Mouse (Mus musculus): Measurements from ENCODE around the gene Raf1. TPM values are rescaled to one million over a fixed set of nuclear protein-coding genes. Genes with fewer than 3 reads are reported as not detected.
A peak's percentile ranks its signal among the peaks of the same experiment; 100 is the strongest.
"Not testable (repeated sequence)": the region's sequence is repeated elsewhere in the genome, so short reads cannot be mapped to it uniquely, and the experiment has no call there.

Raf1 gene
- polyA plus RNA-seq, 1 experiment from 2014 or later, result 146 TPM

DNA sequence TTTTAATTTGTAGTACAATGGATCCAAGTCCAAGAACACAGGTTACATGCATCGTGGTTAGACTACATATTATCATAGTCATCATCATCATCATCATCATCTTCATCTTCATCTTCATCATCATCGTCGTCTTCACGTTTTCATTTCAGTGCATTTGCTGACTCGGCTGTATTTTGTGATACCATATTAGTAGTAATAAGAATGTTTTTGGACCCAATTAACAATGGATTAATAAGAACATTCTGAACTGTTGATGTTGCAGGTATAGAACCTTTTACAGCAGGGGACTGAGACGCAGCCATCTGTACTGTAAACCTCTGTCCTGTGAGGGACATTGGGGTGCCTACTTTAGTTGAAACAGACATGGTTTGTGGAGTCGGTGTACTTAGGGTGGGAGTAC, 38.2 kb downstream of the Raf1 start:
- not testable (repeated sequence) for ATAC-seq (replicated peaks); H3K4me3 ChIP-seq; H3K4me1 ChIP-seq; H3K9ac ChIP-seq; H3K27ac ChIP-seq; H3K4me2 ChIP-seq; H3K27me3 ChIP-seq (replicated peaks); H3K9me3 ChIP-seq
- peaks cover 31% of the 10 kb centered on the region for H3K36me3 ChIP-seq (replicated peaks)
- WGBS, result 97% methylated on average over 7 of the region's 7 CpGs

GRCm38 (mm10) chr6:115634015-115634414, 42.4 kb downstream of the Raf1 start:
- ATAC-seq (replicated peaks), result no peak
- H3K4me1 ChIP-seq, result no peaks in the 10 kb centered on the region
- no peaks in the 10 kb centered on the region for H3K9me3 ChIP-seq
- no peak overlapping the region for H3K9ac ChIP-seq
- no peaks in the 10 kb centered on the region for H3K27me3 ChIP-seq (replicated peaks)
- peaks cover 54% of the 10 kb centered on the region for H3K36me3 ChIP-seq (replicated peaks)
- no peak overlapping the region for H3K4me3 ChIP-seq
- WGBS, result 98% methylated on average over 2 of the region's 2 CpGs
- no peak overlapping the region for H3K4me2 ChIP-seq
- H3K27ac ChIP-seq, result no peak overlapping the region

DNA sequence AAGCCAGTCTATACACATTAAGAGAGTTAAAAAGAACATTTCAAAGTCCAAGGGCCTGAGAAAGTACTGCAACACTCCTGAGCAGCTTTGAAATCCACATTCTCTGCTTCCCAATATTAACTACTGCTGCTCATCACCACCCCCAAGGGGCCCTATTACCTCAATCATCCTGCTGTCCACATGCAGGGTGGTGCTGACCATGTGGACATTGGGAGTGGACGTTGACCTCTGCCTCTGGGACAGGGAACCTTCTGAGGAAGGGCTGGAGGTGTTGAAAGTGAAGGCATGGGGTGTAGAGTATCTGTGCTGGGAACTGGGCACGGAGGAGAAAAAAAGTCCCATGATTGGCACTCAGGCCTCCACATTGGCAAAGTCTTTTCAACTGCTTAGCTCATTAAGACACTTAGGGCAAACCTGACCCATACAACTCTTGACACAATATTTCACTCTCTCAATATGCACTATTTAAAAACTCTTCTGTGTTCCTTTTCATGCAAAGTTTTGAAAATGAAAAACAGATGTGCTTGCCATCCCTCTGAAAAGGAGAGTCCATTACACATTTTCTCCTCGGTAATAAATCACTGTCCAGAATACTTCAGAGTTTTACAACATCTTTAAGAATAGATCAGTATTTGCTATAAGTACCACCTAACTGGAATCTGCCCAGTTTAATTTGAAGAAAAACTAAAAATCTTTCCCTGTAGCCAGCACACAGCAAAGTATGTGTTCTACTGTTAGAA, 45.2 kb downstream of the Raf1 start:
- Histone ChIP-seq H3K4me2 (no peak overlapping the region), H3K4me3 (no peak overlapping the region), H3K27ac (no peak overlapping the region), H3K36me3 (replicated peaks) (peaks cover 57% of the 10 kb centered on the region), H3K9me3 (no peaks in the 10 kb centered on the region), H3K4me1 (no peaks in the 10 kb centered on the region), H3K27me3 (replicated peaks) (no peaks in the 10 kb centered on the region), H3K9ac (no peak overlapping the region)
- 92% methylated on average over 3 of the region's 3 CpGs for WGBS
- ATAC-seq (replicated peaks), result no peak

- ATAC-seq (replicated peaks), result no peak
- WGBS, result 91% methylated on average over 5 of the region's 5 CpGs
- Histone ChIP-seq H3K27ac (no peak overlapping the region), H3K4me2 (no peak overlapping the region), H3K27me3 (replicated peaks) (no peaks in the 10 kb centered on the region), H3K9me3 (no peaks in the 10 kb centered on the region), H3K36me3 (replicated peaks) (peaks cover 66% of the 10 kb centered on the region), H3K9ac (no peak overlapping the region), H3K4me1 (no peaks in the 10 kb centered on the region), H3K4me3 (no peak overlapping the region)
These were observed 50.3 kb downstream of the Raf1 start for GRCm38 (mm10) chr6:115626121-115626520.

GRCm38 (mm10) chr6:115620942-115621341, 55.5 kb downstream of the Raf1 start:
- Histone ChIP-seq H3K4me2 (no peak overlapping the region), H3K4me1 (no peaks in the 10 kb centered on the region), H3K36me3 (replicated peaks) (peaks cover 89% of the 10 kb centered on the region), H3K9me3 (no peaks in the 10 kb centered on the region), H3K27me3 (replicated peaks) (no peaks in the 10 kb centered on the region), H3K4me3 (no peak overlapping the region), H3K9ac (no peak overlapping the region), H3K27ac (no peak overlapping the region)
- ATAC-seq (replicated peaks), result no peak
- WGBS, result 87% methylated on average over 1 of the region's 1 CpGs

DNA sequence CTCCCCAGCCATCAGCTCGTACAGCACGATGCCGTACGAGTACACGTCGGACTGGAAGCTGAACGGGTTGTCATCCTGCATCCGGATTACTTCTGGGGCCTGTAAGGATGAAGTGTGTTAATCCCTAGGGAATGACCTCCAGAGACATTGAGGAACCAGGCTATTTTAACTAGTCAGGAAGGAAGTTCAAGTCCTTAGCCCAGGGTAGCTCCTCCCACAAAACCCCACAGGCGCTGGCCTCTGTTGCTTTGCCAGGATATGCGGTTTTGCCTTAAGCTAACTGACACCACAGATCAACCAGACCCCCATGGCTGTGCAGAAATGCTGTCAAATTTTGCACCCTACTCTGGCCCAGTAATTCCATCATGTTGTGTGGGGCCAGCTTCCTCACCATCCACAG, 56.6 kb downstream of the Raf1 start:
- Histone ChIP-seq H3K4me2 (no peak overlapping the region), H3K27ac (no peak overlapping the region), H3K9me3 (no peaks in the 10 kb centered on the region), H3K9ac (no peak overlapping the region), H3K36me3 (replicated peaks) (peaks cover 86% of the 10 kb centered on the region), H3K27me3 (replicated peaks) (no peaks in the 10 kb centered on the region), H3K4me3 (no peak overlapping the region), H3K4me1 (no peaks in the 10 kb centered on the region)
- ATAC-seq (replicated peaks), result no peak
- WGBS, result 94% methylated on average over 10 of the region's 10 CpGs

DNA sequence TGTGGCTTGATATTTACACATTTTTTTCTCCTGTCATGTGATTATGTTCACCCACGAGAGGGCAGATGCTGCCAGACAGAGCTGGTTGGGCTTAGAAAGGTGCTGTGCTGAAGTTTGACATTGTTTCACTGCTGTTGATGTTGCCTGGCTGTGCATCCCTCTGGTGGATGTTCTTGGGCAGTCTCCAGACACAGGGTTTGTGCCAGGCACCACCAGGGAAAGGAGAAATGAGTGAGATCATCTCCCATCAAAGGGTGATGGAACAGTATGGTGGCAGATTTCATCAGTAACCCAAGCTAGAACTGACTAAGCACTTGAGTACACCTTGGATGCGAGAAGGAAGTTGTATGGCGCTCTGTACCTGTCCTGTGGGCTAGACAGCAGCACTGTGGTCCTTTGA, 60.5 kb downstream of the Raf1 start:
- no peak for ATAC-seq (replicated peaks)
- Histone ChIP-seq H3K36me3 (replicated peaks) (peaks cover 68% of the 10 kb centered on the region), H3K4me1 (no peaks in the 10 kb centered on the region), H3K4me3 (no peak overlapping the region), H3K27ac (no peak overlapping the region), H3K9me3 (no peaks in the 10 kb centered on the region), H3K4me2 (no peak overlapping the region), H3K9ac (no peak overlapping the region), H3K27me3 (replicated peaks) (no peaks in the 10 kb centered on the region)
- WGBS, result 90% methylated on average over 3 of the region's 3 CpGs

DNA sequence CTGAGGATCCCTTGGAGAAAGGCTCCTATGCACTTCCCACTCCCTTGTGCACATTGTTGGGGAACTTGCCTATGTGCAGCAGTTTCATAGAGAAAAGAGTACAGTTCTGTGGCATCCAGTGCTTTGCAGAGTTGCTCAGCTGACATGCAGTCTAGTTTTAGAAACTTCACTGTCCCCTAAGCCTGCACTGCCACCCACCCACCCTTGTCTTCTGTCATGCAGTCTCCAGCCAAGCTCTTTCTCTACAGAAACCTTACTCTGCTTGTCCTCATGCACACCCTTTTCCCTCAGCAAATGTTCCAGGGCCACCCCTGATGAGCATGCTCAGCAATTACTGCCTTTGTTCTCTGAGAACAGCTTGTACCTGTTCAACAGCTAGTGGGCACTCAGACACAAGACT, 62.6 kb downstream of the Raf1 start:
- Histone ChIP-seq H3K4me2 (no peak overlapping the region), H3K27ac (no peak overlapping the region), H3K4me1 (no peaks in the 10 kb centered on the region), H3K27me3 (replicated peaks) (no peaks in the 10 kb centered on the region), H3K9me3 (no peaks in the 10 kb centered on the region), H3K4me3 (no peak overlapping the region), H3K36me3 (replicated peaks) (peaks cover 53% of the 10 kb centered on the region), H3K9ac (no peak overlapping the region)
- no peak for ATAC-seq (replicated peaks)

DNA sequence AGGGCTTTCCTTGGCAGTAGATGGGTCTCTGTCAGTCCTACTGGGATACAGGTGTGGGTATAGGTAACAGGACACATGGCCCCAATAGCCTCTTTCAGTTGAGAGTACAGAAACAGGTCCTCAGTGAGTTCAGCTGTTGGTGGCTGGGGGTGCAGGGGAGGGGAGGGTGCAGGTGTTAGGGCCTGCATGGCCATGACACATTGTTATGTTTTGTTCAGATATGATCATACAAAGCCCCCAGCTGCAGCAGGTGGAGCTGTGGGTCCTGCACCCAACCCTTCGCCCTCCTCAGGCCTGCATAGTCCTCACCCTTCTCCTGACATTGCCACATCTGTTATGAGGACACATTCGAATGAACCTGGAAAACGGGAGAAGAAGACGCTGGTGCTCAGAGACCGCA, 66.1 kb downstream of the Raf1 start:
- H3K4me1 ChIP-seq, result no peaks in the 10 kb centered on the region
- H3K4me3 ChIP-seq, result no peak overlapping the region
- no peaks in the 10 kb centered on the region for H3K9me3 ChIP-seq
- no peak overlapping the region for H3K27ac ChIP-seq
- no peak overlapping the region for H3K9ac ChIP-seq
- H3K4me2 ChIP-seq, result no peak overlapping the region
- ATAC-seq (replicated peaks), result no peak
- no peaks in the 10 kb centered on the region for H3K27me3 ChIP-seq (replicated peaks)
- peaks cover 22% of the 10 kb centered on the region for H3K36me3 ChIP-seq (replicated peaks)
- 97% methylated on average over 5 of the region's 5 CpGs for WGBS

- H3K27me3 ChIP-seq (replicated peaks), result no peaks in the 10 kb centered on the region
- no peak for ATAC-seq (replicated peaks)
- no peaks in the 10 kb centered on the region for H3K9me3 ChIP-seq
- no peak overlapping the region for H3K9ac ChIP-seq
- H3K4me1 ChIP-seq, result no peaks in the 10 kb centered on the region
- WGBS, result 75% methylated on average over 3 of the region's 3 CpGs
- no peak overlapping the region for H3K4me2 ChIP-seq
- no peak overlapping the region for H3K27ac ChIP-seq
- H3K36me3 ChIP-seq (replicated peaks), result peaks cover 14% of the 10 kb centered on the region
- H3K4me3 ChIP-seq, result no peak overlapping the region
These were observed 67.3 kb downstream of the Raf1 start for GRCm38 (mm10) chr6:115609121-115609520.

DNA sequence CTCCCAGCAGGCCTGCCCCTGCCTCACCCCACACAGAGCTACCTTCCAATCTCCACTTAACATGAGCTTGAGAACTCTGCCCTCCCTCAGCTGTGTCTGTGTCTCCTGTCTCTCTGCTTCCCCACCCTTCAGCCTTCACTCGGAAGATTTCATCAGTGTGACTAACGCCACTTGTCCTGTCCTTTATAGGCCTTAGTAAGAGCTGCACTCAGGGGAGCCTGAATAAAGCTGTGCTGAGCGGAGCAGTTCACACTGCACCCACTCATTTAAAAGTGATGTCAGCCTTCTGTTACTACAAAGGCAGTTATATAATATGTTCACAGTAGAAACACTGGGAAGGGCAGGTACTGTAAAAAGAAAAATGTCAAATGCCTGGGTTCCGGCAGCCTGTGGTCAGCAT, 69.0 kb downstream of the Raf1 start:
- no peaks in the 10 kb centered on the region for H3K27me3 ChIP-seq (replicated peaks)
- H3K4me1 ChIP-seq, result peaks cover 11% of the 10 kb centered on the region
- no peak overlapping the region for H3K9ac ChIP-seq
- no peak for ATAC-seq (replicated peaks)
- peaks cover 3% of the 10 kb centered on the region for H3K36me3 ChIP-seq (replicated peaks)
- H3K27ac ChIP-seq, result no peak overlapping the region
- H3K9me3 ChIP-seq, result no peaks in the 10 kb centered on the region
- WGBS, result 65% methylated on average over 4 of the region's 4 CpGs
- H3K4me3 ChIP-seq, result no peak overlapping the region
- no peak overlapping the region for H3K4me2 ChIP-seq

GRCm38 (mm10) chr6:115606461-115606860, 70.0 kb downstream of the Raf1 start:
- H3K27me3 ChIP-seq (replicated peaks), result no peaks in the 10 kb centered on the region
- H3K9me3 ChIP-seq, result no peaks in the 10 kb centered on the region
- 90% methylated on average over 1 of the region's 1 CpGs for WGBS
- no peak overlapping the region for H3K4me2 ChIP-seq
- H3K9ac ChIP-seq, result no peak overlapping the region
- no peak overlapping the region for H3K27ac ChIP-seq
- no peak for ATAC-seq (replicated peaks)
- no peak overlapping the region for H3K4me3 ChIP-seq
- peaks cover 13% of the 10 kb centered on the region for H3K4me1 ChIP-seq
- H3K36me3 ChIP-seq (replicated peaks), result peaks cover 3% of the 10 kb centered on the region

DNA sequence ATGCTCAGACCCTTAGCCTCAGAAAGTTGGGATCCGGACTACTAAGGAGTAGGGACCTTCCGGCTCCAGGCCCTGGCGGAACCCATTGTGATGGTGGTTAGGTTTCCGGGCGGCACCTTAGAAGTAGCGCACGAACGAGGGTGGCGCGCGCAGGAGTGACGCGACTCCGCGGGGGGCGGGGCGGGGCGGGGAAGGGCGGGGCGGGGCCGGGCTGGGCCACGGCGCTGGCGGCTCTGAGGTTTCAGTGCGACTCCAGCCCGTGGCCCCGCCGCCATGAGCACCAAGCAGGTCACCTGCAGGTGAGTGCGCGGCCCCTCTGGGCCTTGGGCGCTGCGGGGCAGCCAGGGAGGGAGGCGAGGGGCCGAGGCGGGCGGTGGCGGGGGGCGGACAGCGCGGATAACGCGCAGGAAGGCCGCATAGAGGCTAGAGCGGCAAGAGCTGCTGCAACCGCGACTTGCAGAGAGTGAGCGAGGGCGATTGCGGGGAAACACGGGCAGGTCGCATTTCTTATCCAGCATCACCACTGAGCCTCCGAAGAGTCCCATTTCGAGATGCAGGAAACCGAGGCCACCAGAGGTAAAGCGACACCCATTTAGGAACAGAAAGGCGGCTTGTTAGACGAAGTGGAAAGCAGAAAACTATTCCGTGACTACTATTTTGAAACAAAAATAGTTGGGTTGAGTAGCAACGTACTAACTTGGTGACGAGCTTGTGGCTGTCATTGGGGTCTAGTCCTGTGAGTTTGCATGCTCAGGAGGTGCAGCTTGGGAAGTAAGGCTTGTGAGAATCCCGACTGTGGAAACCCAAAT, 74.5 kb downstream of the Raf1 start, which contains the start of gene Mkrn2:
Gene Mkrn2, plus strand, starts transcription at position 188 of the 809 bp plus-strand sequence.
- Histone ChIP-seq H3K4me3 (peak within 1 kb of the TSS; percentile 85), H3K36me3 (replicated peaks) (no peaks in the 10 kb centered on the region), H3K27me3 (replicated peaks) (no peaks in the 10 kb centered on the region), H3K4me2 (peak within 1 kb of the TSS; percentile 83), H3K27ac (peak within 1 kb of the TSS; percentile 88), H3K9me3 (no peaks in the 10 kb centered on the region), H3K4me1 (peaks cover 13% of the 10 kb centered on the region), H3K9ac (peak within 1 kb of the TSS; percentile 72)
- WGBS, result under 1% methylated on average over 60 of the region's 61 CpGs
- ATAC-seq (replicated peaks), result peak; percentile 96

Measured in midbrain, embryonic 15.5 days (tissue).